In the genomic region with DNA sequence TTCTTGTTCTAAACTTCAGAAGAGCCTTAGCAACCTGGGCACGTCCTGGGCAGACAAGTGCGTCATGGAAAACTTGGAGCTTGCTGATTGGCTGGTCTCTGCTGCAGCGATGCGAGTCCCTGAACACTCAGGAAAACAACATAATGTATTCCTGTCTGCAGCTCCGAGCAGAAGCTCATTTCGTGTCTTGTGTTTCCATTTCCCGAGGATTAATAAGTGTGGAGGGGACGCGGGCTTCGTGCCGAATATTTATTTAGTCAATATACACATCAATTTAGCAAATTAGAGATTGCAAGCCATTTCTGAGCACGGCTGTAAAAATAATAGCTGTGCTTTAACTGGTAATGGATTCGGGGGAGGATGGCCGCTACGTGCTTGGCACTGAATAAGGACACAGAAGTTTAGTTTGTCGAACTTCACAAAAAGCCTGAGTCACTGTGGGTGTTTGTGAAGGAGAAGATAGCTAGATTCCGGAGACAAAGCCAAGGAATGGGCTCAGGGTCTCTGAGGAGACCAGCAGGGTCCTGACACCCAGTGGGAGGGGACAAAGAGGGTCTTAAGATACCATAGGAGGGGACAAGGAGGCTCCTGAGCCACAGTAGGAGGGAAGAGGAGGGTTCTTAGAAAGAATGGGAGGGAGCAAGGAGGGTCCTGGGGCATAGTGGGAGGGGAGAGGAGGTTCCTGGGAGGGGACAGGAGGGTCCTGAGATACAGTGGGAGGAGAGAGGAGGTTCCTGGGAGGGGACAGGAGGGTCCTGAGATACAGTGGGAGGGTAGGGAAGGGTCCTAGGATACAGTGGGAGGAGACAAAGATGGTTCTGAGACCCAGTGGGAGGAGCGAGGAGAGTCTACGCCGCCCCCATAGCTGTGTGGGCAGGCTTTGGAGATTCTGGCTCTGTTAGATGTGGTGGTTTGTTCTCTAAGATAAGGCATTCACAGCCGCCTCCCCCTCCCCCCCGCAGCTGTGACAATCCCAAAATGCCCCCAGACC, we compare ENCODE assay signal across 9 mouse cellular contexts. TPM values are rescaled to one million over a fixed set of nuclear protein-coding genes. Genes with fewer than 3 reads are reported as not detected.
DNase-seq lines count a peak whose midpoint lies in the region; ATAC-seq and TF ChIP-seq lines count a peak whose summit lies in the region.
"Had no signal": no experiment of that assay in that cellular context is flagged by ENCODE, and none has a peak within 500 bp of the region (broad histone marks: within the 10 kb centered on the region; RNA-seq: fewer than 3 reads in every experiment).

No protein-coding gene starts in this region.

- peak; percentile 74 for DNase-seq in ovary, adult 18-20 months (ENCODE audit: low spot score)
- no peak for DNase-seq in ovary, postnatal 14 days (ENCODE audit: low spot score)
- peak; percentile 95 for DNase-seq in embryonic facial prominence, embryonic 14.5 days (ENCODE audit: low spot score)
- DNase-seq in kidney, postnatal 10 days: peak; percentile 82
- DNase-seq in thymus, adult 2 months: peak; percentile 40

- ATAC-seq in embryonic facial prominence, embryonic 14.5 days (ENCODE audit: low read depth): peak; percentile 90
- peak; percentile 78 for ATAC-seq in heart, embryonic 16.5 days (replicated peaks; ENCODE audit: extremely low read depth, insufficient read depth, low FRiP score)
- ATAC-seq in limb, embryonic 15.5 days (ENCODE audit: insufficient number of reproducible peaks, low FRiP score, low TSS enrichment, low read depth): peak; percentile 86

- peaks cover 3% of the 10 kb centered on the region; the same call in 1 of the 2 replicates for H3K27me3 ChIP-seq in embryonic facial prominence, embryonic 14.5 days (replicated peaks; ENCODE audit: control insufficient read depth, insufficient read depth, low read length)
- H3K27me3 ChIP-seq in heart, embryonic 16.5 days (ENCODE audit: control insufficient read depth, insufficient read depth, low read length): no peaks in the 10 kb centered on the region
- peaks cover 4% of the 10 kb centered on the region; the same call in 1 of the 2 replicates for H3K27me3 ChIP-seq in limb, embryonic 15.5 days
- peaks cover 31% of the 10 kb centered on the region for H3K27me3 ChIP-seq in myocyte (ENCODE audit: control insufficient read depth, insufficient read depth, insufficient read length)
- peaks cover 4% of the 10 kb centered on the region; the same call in 1 of the 2 replicates for H3K27me3 ChIP-seq in thymus, adult 2 months (ENCODE audit: control insufficient read depth, insufficient read depth, low read length)

- H3K4me3 ChIP-seq in embryonic facial prominence, embryonic 14.5 days (ENCODE audit: low read depth, low read length): peak overlapping the region; percentile 36
- peak overlapping the region; percentile 30 for H3K4me3 ChIP-seq in heart, embryonic 16.5 days (ENCODE audit: low read length)
- H3K4me3 ChIP-seq in limb, embryonic 15.5 days: peak overlapping the region; percentile 26
- H3K4me3 ChIP-seq in myocyte: no peak overlapping the region
- H3K4me3 ChIP-seq in thymus, adult 2 months (ENCODE audit: control insufficient read depth, insufficient read depth, low read length): no peak overlapping the region

- H3K9ac ChIP-seq in embryonic facial prominence, embryonic 14.5 days (ENCODE audit: low read depth, low read length): peak overlapping the region; percentile 47
- H3K9ac ChIP-seq in heart, embryonic 16.5 days (ENCODE audit: low read length): peak overlapping the region; percentile 66
- H3K9ac ChIP-seq in limb, embryonic 15.5 days: peak overlapping the region; percentile 7; the same call in 1 of the 2 replicates

- WGBS in embryonic facial prominence, embryonic 14.5 days: 3% methylated on average over 21 of the region's 22 CpGs
- 7% methylated on average over 22 of the region's 22 CpGs for WGBS in heart, embryonic 16.5 days
- 5% methylated on average over 22 of the region's 22 CpGs for WGBS in limb, embryonic 15.5 days
- WGBS in thymus, adult 2 months: 29% methylated on average over 22 of the region's 22 CpGs

- no peaks in the 10 kb centered on the region for H3K79me2 ChIP-seq in myocyte (ENCODE audit: control insufficient read depth, insufficient read depth)

- H3ac ChIP-seq in myocyte (ENCODE audit: control insufficient read depth, insufficient read length): no peak overlapping the region

- no peaks in the 10 kb centered on the region for H3K36me3 ChIP-seq in embryonic facial prominence, embryonic 14.5 days (ENCODE audit: control insufficient read depth, insufficient read depth, low read length)
- H3K36me3 ChIP-seq in heart, embryonic 16.5 days (ENCODE audit: control insufficient read depth, insufficient read depth): no peaks in the 10 kb centered on the region
- H3K36me3 ChIP-seq in limb, embryonic 15.5 days: no peaks in the 10 kb centered on the region
- H3K36me3 ChIP-seq in myocyte (ENCODE audit: control insufficient read depth, insufficient read depth): no peaks in the 10 kb centered on the region
- no peaks in the 10 kb centered on the region for H3K36me3 ChIP-seq in thymus, adult 2 months (ENCODE audit: control insufficient read depth, insufficient read depth, low read length)

- H3K27ac ChIP-seq in embryonic facial prominence, embryonic 14.5 days (replicated peaks; ENCODE audit: low read depth, low read length): peak overlapping the region; percentile 98
- peak overlapping the region; percentile 91 for H3K27ac ChIP-seq in heart, embryonic 16.5 days (ENCODE audit: low read length)
- H3K27ac ChIP-seq in limb, embryonic 15.5 days: peak overlapping the region; percentile 94
- H3K27ac ChIP-seq in thymus, adult 2 months (ENCODE audit: control insufficient read depth, insufficient read depth, low read length): no peak overlapping the region

- no peak for TF ChIP-seq CTCF in thymus, adult 2 months (IDR thresholded peaks at IDR 0.05; ENCODE audit: borderline replicate concordance, control insufficient read depth, extremely low read depth, insufficient read depth, low read length, poor library complexity)

- H3K4me2 ChIP-seq in embryonic facial prominence, embryonic 14.5 days (ENCODE audit: low read depth, low read length): peak overlapping the region; percentile 64
- H3K4me2 ChIP-seq in heart, embryonic 16.5 days (ENCODE audit: low read depth, low read length): peak overlapping the region; percentile 58
- H3K4me2 ChIP-seq in limb, embryonic 15.5 days: peak overlapping the region; percentile 45
- peak overlapping the region; percentile 42 for H3K4me2 ChIP-seq in myocyte (ENCODE audit: low read depth)

- H3K4me1 ChIP-seq in embryonic facial prominence, embryonic 14.5 days (ENCODE audit: control insufficient read depth, insufficient read depth, low read length): peaks cover 24% of the 10 kb centered on the region
- H3K4me1 ChIP-seq in heart, embryonic 16.5 days (ENCODE audit: control insufficient read depth, insufficient read depth, low read length): peaks cover 27% of the 10 kb centered on the region
- H3K4me1 ChIP-seq in limb, embryonic 15.5 days: peaks cover 47% of the 10 kb centered on the region
- H3K4me1 ChIP-seq in thymus, adult 2 months (replicated peaks; ENCODE audit: control insufficient read depth, insufficient read depth, low read length): peaks cover 36% of the 10 kb centered on the region

- no peaks in the 10 kb centered on the region for H3K9me3 ChIP-seq in embryonic facial prominence, embryonic 14.5 days (ENCODE audit: control insufficient read depth, low read length)
- H3K9me3 ChIP-seq in heart, embryonic 16.5 days (replicated peaks; ENCODE audit: control insufficient read depth, low read length): no peaks in the 10 kb centered on the region; the same call in 1 of the 2 replicates
- H3K9me3 ChIP-seq in limb, embryonic 15.5 days: no peaks in the 10 kb centered on the region

- no peak for TF ChIP-seq POLR2A in myocyte (IDR thresholded peaks at IDR 0.05; ENCODE audit: insufficient read length, low read depth)
- no peak for TF ChIP-seq POLR2A in thymus, adult 2 months (IDR thresholded peaks at IDR 0.05; ENCODE audit: control insufficient read depth, extremely low read depth, insufficient read depth, low read length, poor library complexity)

TF ChIP-seq in myocyte, 11 proteins besides CTCF, POLR2A, EP300 and RAD21:
- no peak for TF ChIP-seq MAX (IDR thresholded peaks at IDR 0.05; ENCODE audit: low read depth)
- no peak for TF ChIP-seq REST (IDR thresholded peaks at IDR 0.05; ENCODE audit: insufficient read depth, insufficient read length)
- no peak for TF ChIP-seq TCF3 (IDR thresholded peaks at IDR 0.05; ENCODE audit: insufficient read length, low read depth)
- TF ChIP-seq TCF12 (IDR thresholded peaks at IDR 0.05; ENCODE audit: insufficient read depth, poor library complexity, severe bottlenecking): no peak

RNA-seq across cellular contexts. Expression of a gene that starts 21.0 kb away (rescaled TPM):
- 0.09 and 0.13 TPM in 2 replicates for polyA plus RNA-seq in embryonic facial prominence, embryonic 14.5 days (2014; fragmentation: Nextera tagmentation; extraction: Ambion mirVana)
- polyA plus RNA-seq in heart, embryonic 16.5 days (2015; fragmentation: Nextera tagmentation; extraction: Ambion mirVana): 0.13 and 0.16 TPM in 2 replicates
- polyA plus RNA-seq in limb, embryonic 15.5 days (2015; fragmentation: Nextera tagmentation; extraction: Ambion mirVana): 0.09 and 0.15 TPM in 2 replicates
- not detected for polyA plus RNA-seq in myocyte (2012; fragmentation: generic; extraction: Trizol)
- polyA plus RNA-seq in thymus, adult 2 months (2012; rRNA removed): 14.5 and 25.6 TPM in 2 replicates

RNA-seq across cellular contexts. Expression of a gene that starts 44.9 kb away (rescaled TPM):
- 0.54 and 1.4 TPM in 2 replicates for polyA plus RNA-seq in embryonic facial prominence, embryonic 14.5 days (2014; fragmentation: Nextera tagmentation; extraction: Ambion mirVana)
- polyA plus RNA-seq in heart, embryonic 16.5 days (2015; fragmentation: Nextera tagmentation; extraction: Ambion mirVana): 1.7 and 3.1 TPM in 2 replicates
- polyA plus RNA-seq in limb, embryonic 15.5 days (2015; fragmentation: Nextera tagmentation; extraction: Ambion mirVana): 0.64 and 0.88 TPM in 2 replicates
- 1.1 TPM for polyA plus RNA-seq in myocyte (2012; fragmentation: generic; extraction: Trizol)
- polyA plus RNA-seq in thymus, adult 2 months (2012; rRNA removed): 58.6 and 63.7 TPM in 2 replicates

RNA-seq across cellular contexts. Expression of a gene that starts 54.5 kb away (rescaled TPM):
- 0.06 TPM in 1 of 2 replicates, not detected in the other for polyA plus RNA-seq in embryonic facial prominence, embryonic 14.5 days (2014; fragmentation: Nextera tagmentation; extraction: Ambion mirVana)
- 0.64 and 0.83 TPM in 2 replicates for polyA plus RNA-seq in heart, embryonic 16.5 days (2015; fragmentation: Nextera tagmentation; extraction: Ambion mirVana)
- 0.05 and 0.09 TPM in 2 replicates for polyA plus RNA-seq in limb, embryonic 15.5 days (2015; fragmentation: Nextera tagmentation; extraction: Ambion mirVana)
- not detected for polyA plus RNA-seq in myocyte (2012; fragmentation: generic; extraction: Trizol)
- 0.12 TPM in 1 of 2 replicates, not detected in the other for polyA plus RNA-seq in thymus, adult 2 months (2012; rRNA removed)
- polyA plus RNA-seq: spleen, adult 2 months had no signal

Comparison
In these comparisons a context has a peak if more than half of its experiments do, and no peak if none do; other contexts are left out.
1. H3K4me3 ChIP-seq: peak in embryonic facial prominence, embryonic 14.5 days (single experiment), heart, embryonic 16.5 days (single experiment) and limb, embryonic 15.5 days (single experiment); none in myocyte (single experiment) and thymus, adult 2 months (single experiment).
2. H3K9ac ChIP-seq: peak in every context shown above with its lines; median percentile 66 in heart, embryonic 16.5 days; 47 in embryonic facial prominence, embryonic 14.5 days; 7 in limb, embryonic 15.5 days.
3. RNA of a gene that starts 21.0 kb away (polyA plus RNA-seq): 14.5 to 25.6 TPM in thymus, adult 2 months; 0.13 to 0.16 TPM in heart, embryonic 16.5 days, 0.09 to 0.13 TPM in embryonic facial prominence, embryonic 14.5 days, 0.09 to 0.15 TPM in limb, embryonic 15.5 days and not detected in myocyte (single experiment); every median in the first group is over 10 times any median in the second.
4. RNA of a gene that starts 44.9 kb away (polyA plus RNA-seq): 58.6 to 63.7 TPM in thymus, adult 2 months; 1.7 to 3.1 TPM in heart, embryonic 16.5 days, 1.1 TPM in myocyte (single experiment), 0.64 to 0.88 TPM in limb, embryonic 15.5 days and 0.54 to 1.4 TPM in embryonic facial prominence, embryonic 14.5 days; every median in the first group is over 10 times any median in the second.
5. Peak in every context shown above with its lines, with median percentiles within 50 percentile points of each other: ATAC-seq and H3K4me2 ChIP-seq.